Mouse (Mus musculus) cerebellum, postnatal 10 days (tissue): Measurements from ENCODE around the gene Ncr1.
"Not testable (repeated sequence)": the region's sequence is repeated elsewhere in the genome, so short reads cannot be mapped to it uniquely, and the experiment has no call there.

Source experiments
- DNase-seq, 2 experiments: peaks; one replicate each; pipeline ENCODE4 v3.0.0; 2021; ENCODE audit warnings: mixed read lengths in 2 of 2

Ncr1 gene

GRCm38 (mm10) chr7:4337509-4337908 is at the start of gene Ncr1:
Gene Ncr1 (plus strand): TSS chr7:4337724.
- DNase-seq: no peak

- DNase-seq: no peak
These were observed 44.9 kb upstream of the Ncr1 start for GRCm38 (mm10) chr7:4292638-4293037.

GRCm38 (mm10) chr7:4297189-4297588 is 40.3 kb upstream of the Ncr1 start:
- DNase-seq: peak in 1 of 2 experiments; percentile 4

GRCm38 (mm10) chr7:4300166-4300565 is 37.4 kb upstream of the Ncr1 start:
- no peak for DNase-seq

- DNase-seq: no peak
These were observed 34.1 kb upstream of the Ncr1 start for GRCm38 (mm10) chr7:4303457-4303856.

GRCm38 (mm10) chr7:4313109-4313508 is 24.4 kb upstream of the Ncr1 start:
- DNase-seq: not testable (repeated sequence)

GRCm38 (mm10) chr7:4313531-4313930 is 24.0 kb upstream of the Ncr1 start:
- DNase-seq: not testable (repeated sequence)

GRCm38 (mm10) chr7:4323301-4323700 is 14.2 kb upstream of the Ncr1 start:
- no peak for DNase-seq

GRCm38 (mm10) chr7:4373521-4373920 is 36.0 kb downstream of the Ncr1 start:
- DNase-seq: no peak
